Mouse (Mus musculus): ENCODE results near the gene Bub1b. TPM values are rescaled to one million over a fixed set of nuclear protein-coding genes. Genes with fewer than 3 reads are reported as not detected.

The Bub1b gene
- polyA plus RNA-seq, 1 experiment from 2014 or later: 92.1 TPM

DNA sequence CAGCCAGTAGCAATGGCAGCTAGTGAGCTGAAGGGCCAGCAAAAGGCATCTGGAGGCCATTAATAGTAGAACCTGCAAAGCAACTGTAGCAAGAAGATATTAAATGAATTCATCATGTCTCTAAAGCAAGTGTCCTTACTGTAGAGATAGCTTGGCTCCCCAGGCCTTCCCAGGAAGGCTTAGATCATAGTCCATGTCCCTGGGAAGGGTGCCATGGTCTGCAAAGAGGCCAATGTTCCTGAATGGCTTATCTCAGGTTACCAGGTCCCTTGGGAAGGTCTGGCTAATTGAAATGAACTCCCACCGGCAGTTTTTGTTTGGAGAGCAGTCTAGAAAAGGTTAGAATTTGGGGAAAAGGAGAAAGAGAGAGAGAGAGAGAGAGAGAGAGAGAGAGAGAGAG lies 73.7 kb downstream of the Bub1b start:
- H3K4me2 ChIP-seq (replicated peaks): no peak overlapping the region
- H3K27me3 ChIP-seq: peaks cover 58% of the 10 kb centered on the region
- no peak overlapping the region for H3K27ac ChIP-seq (replicated peaks)

DNA sequence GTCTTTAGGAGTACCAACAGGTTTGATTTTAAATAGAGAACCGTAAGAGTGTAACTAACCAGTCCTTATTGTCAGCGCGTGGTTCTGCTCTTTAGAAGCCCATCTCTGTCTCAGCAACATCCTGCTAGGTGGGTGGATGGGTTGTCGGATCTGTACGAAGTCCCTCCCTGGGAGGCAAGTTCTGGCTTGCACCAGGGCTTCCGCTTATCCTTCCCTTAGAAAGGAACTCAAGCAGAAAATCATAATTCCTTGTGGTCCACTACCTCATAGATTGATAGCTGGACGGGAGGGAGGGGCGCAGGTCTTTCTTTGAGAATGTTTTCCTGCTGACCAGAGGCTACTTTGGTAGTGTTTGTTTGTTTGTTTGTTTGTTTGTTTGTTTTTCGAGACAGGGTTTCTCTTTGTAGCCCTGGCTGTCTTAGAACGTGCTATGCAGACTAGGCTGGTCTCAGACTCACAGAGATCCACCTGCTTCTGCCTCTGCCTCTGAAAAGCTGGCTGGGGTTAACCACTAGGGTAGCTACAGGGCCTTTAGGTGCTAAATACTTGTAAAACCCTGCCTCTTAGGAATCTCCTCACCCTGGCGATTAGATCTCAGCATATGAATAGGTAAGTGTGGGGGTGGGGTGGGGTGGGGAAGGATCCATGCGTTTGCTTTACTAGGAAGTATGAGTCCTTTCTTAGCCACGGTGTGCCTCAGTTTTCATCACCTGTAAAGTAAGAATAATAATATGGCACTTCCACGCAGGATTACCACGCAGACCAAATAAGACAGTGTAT lies 75.9 kb downstream of the Bub1b start:
- 27% methylated on average over 15 of the region's 15 CpGs for WGBS
- H3K9ac ChIP-seq (replicated peaks): no peak overlapping the region
- peaks cover 76% of the 10 kb centered on the region for H3K27me3 ChIP-seq
- peaks cover 21% of the 10 kb centered on the region for H3K4me1 ChIP-seq
- no peaks in the 10 kb centered on the region for H3K36me3 ChIP-seq
- no peak overlapping the region for H3K27ac ChIP-seq (replicated peaks)
- no peaks in the 10 kb centered on the region for H3K9me3 ChIP-seq
- ATAC-seq (ENCODE audit: low FRiP score, low read depth): no peak
- no peak overlapping the region for H3K4me3 ChIP-seq
- no peak overlapping the region for H3K4me2 ChIP-seq (replicated peaks)

More for the DNA sequence above, 73.7 kb downstream of the Bub1b start:
- no peaks in the 10 kb centered on the region for H3K9me3 ChIP-seq
- no peak for ATAC-seq (ENCODE audit: low FRiP score, low read depth)
- H3K9ac ChIP-seq (replicated peaks): no peak overlapping the region
- no peak overlapping the region for H3K4me3 ChIP-seq
- WGBS: 77% methylated on average over 1 of the region's 1 CpGs
- no peaks in the 10 kb centered on the region for H3K36me3 ChIP-seq
- peaks cover 10% of the 10 kb centered on the region for H3K4me1 ChIP-seq

DNA sequence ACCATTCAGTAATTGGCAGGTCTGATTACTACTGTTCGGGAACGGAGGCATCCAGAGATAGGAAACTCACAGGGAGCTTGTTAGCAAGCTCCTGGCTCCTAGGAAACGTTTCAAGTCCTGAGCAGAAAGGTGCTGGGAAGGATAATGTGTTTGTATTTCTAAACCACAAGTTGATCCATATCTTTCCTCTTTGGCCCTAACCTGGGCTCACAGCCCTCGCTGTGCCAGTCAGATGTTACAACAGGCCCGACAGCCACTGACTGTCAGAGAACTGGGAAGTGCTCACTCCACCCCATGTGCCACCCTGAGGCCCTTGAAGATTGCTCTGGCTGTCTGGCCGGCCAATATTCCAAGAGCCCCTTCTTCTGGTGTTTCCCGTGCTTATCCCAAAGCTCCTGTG lies 76.5 kb downstream of the Bub1b start:
- peaks cover 82% of the 10 kb centered on the region for H3K27me3 ChIP-seq

DNA sequence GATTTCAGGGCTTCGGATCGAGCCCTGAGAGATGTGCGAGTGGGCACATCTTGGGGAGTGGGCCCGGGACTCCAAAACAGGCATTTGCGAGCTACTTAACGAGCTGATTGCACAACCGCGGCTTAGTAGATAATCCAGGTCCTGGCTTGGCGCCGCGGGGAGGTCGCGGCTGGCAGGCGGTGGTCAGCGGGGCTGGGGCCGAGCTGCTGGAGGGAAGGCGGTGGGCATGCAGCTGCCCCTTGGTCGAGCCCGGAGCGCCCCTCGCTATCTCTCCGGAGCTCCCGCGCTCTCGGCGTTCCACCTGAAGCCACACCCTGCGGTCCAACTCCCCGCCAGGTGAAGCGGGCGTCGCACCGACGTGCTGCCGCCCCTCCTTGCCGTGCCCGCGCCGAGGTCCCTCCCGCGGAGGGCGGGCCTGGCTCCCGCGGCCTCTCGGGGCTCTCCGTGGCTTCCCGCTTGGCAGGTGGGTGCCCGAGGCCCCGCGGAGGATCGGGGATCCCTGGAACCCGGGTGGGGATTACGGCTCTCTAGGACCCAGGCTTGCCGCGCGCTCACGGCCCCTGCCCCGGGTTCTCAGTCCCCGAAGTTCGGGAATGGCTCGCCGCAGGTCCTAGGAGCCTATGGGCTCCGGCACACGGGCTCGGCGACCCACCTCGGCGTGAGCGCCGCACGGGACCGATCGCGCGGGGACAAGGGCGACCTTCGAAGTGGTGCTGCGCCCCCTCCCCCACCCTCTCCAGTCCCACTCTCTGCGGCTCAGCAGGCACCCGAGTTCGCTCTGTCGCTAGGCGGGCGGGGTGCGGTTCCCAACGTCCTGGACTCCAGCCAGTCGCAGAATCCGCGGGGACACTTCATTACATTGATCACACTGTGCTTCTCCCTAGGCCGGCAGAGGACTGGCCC lies 79.1 kb downstream of the Bub1b start:
- no peak overlapping the region for H3K27ac ChIP-seq (replicated peaks)
- H3K27me3 ChIP-seq: peaks cover 88% of the 10 kb centered on the region
- no peaks in the 10 kb centered on the region for H3K9me3 ChIP-seq
- peak overlapping the region; percentile 43 for H3K9ac ChIP-seq (replicated peaks)
- under 1% methylated on average over 83 of the region's 89 CpGs for WGBS
- ATAC-seq (ENCODE audit: low FRiP score, low read depth): peak; percentile 52
- peak overlapping the region; percentile 56 for H3K4me3 ChIP-seq
- no peaks in the 10 kb centered on the region for H3K36me3 ChIP-seq
- peak overlapping the region; percentile 93 for H3K4me2 ChIP-seq (replicated peaks)
- H3K4me1 ChIP-seq: peaks cover 21% of the 10 kb centered on the region

More for the DNA sequence above, 76.5 kb downstream of the Bub1b start:
- Histone ChIP-seq H3K27ac (replicated peaks) (no peak overlapping the region), H3K36me3 (no peaks in the 10 kb centered on the region), H3K4me3 (no peak overlapping the region), H3K4me1 (peaks cover 21% of the 10 kb centered on the region), H3K4me2 (replicated peaks) (no peak overlapping the region), H3K9me3 (no peaks in the 10 kb centered on the region), H3K9ac (replicated peaks) (no peak overlapping the region)
- no peak for ATAC-seq (ENCODE audit: low FRiP score, low read depth)
- 22% methylated on average over 7 of the region's 7 CpGs for WGBS

DNA sequence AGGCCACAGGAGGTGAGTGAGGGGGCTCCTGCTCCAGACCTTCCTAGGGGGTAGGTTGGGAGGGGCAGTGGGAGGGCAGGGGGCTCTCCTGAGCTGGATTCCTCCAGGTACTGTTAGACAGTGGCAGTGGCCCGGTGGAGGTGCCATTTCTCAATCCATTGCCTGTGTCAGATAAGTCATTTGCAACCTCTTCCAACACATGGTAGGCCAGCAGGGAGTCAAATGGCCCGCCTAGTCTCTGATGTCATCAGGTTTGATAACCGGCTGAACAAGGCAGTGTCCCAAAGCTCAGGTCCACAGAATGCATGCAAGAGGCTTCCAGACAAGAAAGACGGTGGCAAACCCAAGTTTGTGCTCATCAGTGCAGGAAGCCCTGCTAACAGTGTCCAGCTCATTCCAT lies 79.8 kb downstream of the Bub1b start:
- Histone ChIP-seq H3K27me3 (peaks cover 80% of the 10 kb centered on the region), H3K9ac (replicated peaks) (peak overlapping the region; percentile 43; the same call in 1 of the 2 replicates), H3K36me3 (no peaks in the 10 kb centered on the region), H3K9me3 (no peaks in the 10 kb centered on the region), H3K27ac (replicated peaks) (no peak overlapping the region), H3K4me3 (peak overlapping the region; percentile 56), H3K4me2 (replicated peaks) (peak overlapping the region; percentile 93), H3K4me1 (peaks cover 21% of the 10 kb centered on the region)
- no peak for ATAC-seq (ENCODE audit: low FRiP score, low read depth)
- 17% methylated on average over 4 of the region's 4 CpGs for WGBS

DNA sequence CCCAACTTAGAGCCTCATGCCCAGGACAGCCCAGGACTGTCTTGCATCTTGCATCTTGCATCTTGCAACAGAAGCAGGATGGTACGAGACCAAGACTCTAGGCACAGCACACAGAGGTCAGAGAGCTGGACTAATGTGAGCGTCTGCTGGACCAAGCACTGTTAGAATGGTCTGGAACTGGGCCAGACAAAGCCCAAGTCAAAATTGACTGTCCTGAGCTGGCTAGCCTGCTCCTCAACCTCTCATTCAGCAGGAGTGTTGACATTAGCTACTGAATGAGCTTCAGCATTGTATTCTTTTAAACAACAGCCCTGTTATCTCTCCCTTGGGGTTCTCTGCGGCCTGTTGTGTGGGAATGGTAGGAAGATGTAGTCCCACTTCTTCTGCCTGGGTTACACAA lies 81.6 kb downstream of the Bub1b start:
- Histone ChIP-seq H3K9ac (replicated peaks) (no peak overlapping the region), H3K9me3 (no peaks in the 10 kb centered on the region), H3K4me1 (peaks cover 16% of the 10 kb centered on the region), H3K4me2 (replicated peaks) (no peak overlapping the region), H3K27ac (replicated peaks) (no peak overlapping the region), H3K27me3 (peaks cover 63% of the 10 kb centered on the region), H3K36me3 (no peaks in the 10 kb centered on the region), H3K4me3 (no peak overlapping the region)
- 81% methylated on average over 3 of the region's 3 CpGs for WGBS
- no peak for ATAC-seq (ENCODE audit: low FRiP score, low read depth)

DNA sequence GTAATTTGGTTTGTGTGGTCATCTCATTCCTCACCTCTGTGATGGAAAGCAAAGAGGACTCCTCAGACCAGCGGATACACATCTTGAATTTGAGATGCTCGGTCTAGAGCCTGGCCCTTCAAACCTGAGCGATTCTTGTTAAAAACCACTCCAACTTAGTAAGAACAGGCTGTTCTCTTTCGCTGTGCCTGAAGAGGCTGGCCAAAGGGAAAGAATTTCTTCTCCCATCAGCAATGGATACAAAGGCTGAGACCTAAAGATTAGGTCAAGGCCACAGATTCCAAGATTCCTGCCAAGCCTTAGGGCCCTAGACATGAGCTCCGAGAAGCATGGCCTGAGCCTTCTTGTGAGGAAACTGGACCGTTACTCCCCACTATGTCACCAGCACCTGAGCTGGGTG lies 82.9 kb downstream of the Bub1b start:
- no peak for ATAC-seq (ENCODE audit: low FRiP score, low read depth)
- no peak overlapping the region for H3K27ac ChIP-seq (replicated peaks)
- peaks cover 16% of the 10 kb centered on the region for H3K4me1 ChIP-seq
- H3K4me2 ChIP-seq (replicated peaks): no peak overlapping the region
- H3K4me3 ChIP-seq: no peak overlapping the region
- no peak overlapping the region for H3K9ac ChIP-seq (replicated peaks)
- 88% methylated on average over 6 of the region's 6 CpGs for WGBS
- H3K27me3 ChIP-seq: peaks cover 51% of the 10 kb centered on the region
- H3K36me3 ChIP-seq: no peaks in the 10 kb centered on the region
- no peaks in the 10 kb centered on the region for H3K9me3 ChIP-seq

DNA sequence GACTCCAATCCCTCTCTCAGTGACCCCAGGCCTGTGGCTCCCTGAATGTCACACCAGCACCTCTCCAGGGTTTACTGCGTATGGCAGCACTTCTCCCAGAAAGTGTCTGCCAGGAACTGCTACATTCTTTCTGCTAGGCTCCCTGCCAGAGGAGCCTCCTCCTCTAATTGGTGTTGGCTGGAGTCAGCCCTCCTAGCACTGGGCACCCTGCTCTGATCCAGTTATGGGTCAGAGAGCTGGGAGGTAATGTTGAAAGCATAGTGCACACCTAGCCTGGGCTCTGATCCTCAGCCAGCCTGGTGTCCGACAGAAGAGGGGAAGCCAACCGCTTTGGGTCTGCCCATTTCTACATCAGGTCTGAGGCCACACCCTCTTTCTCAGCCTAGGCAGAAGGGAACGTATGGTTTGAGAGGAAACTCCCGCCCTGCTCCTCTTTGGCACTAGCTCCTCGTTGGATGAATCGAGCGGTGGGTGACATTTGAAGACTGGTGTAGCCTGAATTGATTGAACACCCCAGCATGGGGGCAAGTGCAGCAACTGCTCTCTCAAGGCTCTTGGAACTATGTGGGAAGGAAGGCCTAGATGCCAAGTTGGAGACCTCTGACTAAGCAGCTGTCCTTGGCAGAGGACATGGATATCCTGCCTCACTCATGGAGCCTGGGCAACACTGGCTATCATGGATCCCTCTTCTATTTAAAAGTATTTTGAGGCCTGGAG lies 84.7 kb downstream of the Bub1b start:
- H3K4me2 ChIP-seq (replicated peaks): no peak overlapping the region
- no peaks in the 10 kb centered on the region for H3K9me3 ChIP-seq
- no peak overlapping the region for H3K27ac ChIP-seq (replicated peaks)
- ATAC-seq (ENCODE audit: low FRiP score, low read depth): no peak
- peaks cover 37% of the 10 kb centered on the region for H3K27me3 ChIP-seq
- H3K9ac ChIP-seq (replicated peaks): no peak overlapping the region
- H3K4me3 ChIP-seq: no peak overlapping the region
- no peaks in the 10 kb centered on the region for H3K36me3 ChIP-seq
- H3K4me1 ChIP-seq: peaks cover 2% of the 10 kb centered on the region; the same call in 1 of the 2 replicates
- WGBS: 55% methylated on average over 8 of the region's 8 CpGs

DNA sequence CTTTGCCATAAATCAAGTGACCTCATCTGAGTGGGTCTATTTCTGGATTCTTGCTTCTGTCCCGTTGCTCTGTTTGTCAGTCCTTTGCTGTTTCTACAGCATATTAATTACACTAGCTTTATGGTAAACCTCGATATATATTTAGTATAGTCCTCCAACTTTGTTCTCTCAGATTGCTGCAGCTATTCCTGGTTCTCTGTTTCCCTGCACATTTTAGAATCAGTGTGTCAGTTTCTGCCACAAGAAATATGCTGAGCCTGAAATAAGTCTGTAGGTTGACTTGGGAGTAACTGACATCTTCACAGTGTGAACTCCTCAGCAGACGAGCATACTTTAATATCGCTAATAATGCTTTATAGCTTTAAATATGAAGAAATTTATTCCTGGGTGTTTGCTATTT lies 87.1 kb downstream of the Bub1b start:
- Histone ChIP-seq H3K9me3 (no peaks in the 10 kb centered on the region), H3K4me2 (replicated peaks) (no peak overlapping the region), H3K27ac (replicated peaks) (no peak overlapping the region), H3K4me3 (no peak overlapping the region), H3K36me3 (no peaks in the 10 kb centered on the region), H3K4me1 (no peaks in the 10 kb centered on the region), H3K9ac (replicated peaks) (no peak overlapping the region), H3K27me3 (peaks cover 13% of the 10 kb centered on the region; the same call in 1 of the 2 replicates)
- 92% methylated on average over 4 of the region's 4 CpGs for WGBS
- ATAC-seq (ENCODE audit: low FRiP score, low read depth): no peak

DNA sequence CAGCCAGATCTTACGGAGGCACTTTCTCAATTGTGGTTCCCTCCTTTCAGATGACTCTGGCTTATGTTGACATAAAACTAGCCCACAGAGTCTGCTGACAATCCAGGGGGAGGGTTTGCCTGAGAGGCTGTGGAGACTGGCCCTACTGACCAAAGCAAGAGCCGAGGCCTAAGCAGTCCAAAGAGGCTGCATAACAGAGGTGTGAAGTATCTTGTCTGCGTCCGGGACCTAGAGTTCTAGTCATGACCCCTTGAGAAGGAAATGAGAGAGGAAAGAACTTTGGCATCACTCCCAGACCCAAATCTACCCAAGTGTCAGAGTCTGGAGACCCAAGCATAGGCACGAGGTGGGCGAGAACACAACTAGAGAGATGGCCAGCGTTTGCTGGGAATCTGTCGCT lies 88.7 kb downstream of the Bub1b start:
- 80% methylated on average over 8 of the region's 8 CpGs for WGBS

DNA sequence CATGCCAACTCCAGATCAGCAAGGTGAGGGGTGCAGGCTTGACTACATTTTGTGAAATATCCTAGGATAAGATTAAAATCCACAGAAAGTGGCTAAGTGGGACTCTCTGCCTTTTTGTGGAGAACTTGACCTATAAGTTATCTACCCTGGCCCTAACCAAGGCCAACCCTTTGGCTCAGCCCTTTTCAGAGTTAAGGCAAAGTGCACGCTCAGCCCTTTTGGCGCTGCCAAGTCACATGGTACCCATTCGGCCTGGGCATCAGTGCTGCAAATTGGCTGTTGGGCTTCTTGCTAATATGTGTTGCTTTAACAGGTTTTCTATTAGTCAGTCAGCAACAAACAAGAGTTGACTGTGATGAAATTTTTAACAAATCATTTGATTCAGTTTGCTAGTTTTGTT lies 89.8 kb downstream of the Bub1b start:
- H3K36me3 ChIP-seq: no peaks in the 10 kb centered on the region
- WGBS: 93% methylated on average over 3 of the region's 3 CpGs
- no peaks in the 10 kb centered on the region for H3K9me3 ChIP-seq
- no peak overlapping the region for H3K27ac ChIP-seq (replicated peaks)
- no peaks in the 10 kb centered on the region for H3K4me1 ChIP-seq
- no peak overlapping the region for H3K9ac ChIP-seq (replicated peaks)
- ATAC-seq (ENCODE audit: low FRiP score, low read depth): no peak
- no peak overlapping the region for H3K4me3 ChIP-seq
- no peak overlapping the region for H3K4me2 ChIP-seq (replicated peaks)
- 0 out of 2 replicates have a peak, but pooled peaks cover 11% of the 10 kb centered on the region for H3K27me3 ChIP-seq

More for the DNA sequence above, 88.7 kb downstream of the Bub1b start:
- Histone ChIP-seq H3K27ac (replicated peaks) (no peak overlapping the region), H3K9ac (replicated peaks) (no peak overlapping the region), H3K4me3 (no peak overlapping the region), H3K36me3 (no peaks in the 10 kb centered on the region), H3K4me2 (replicated peaks) (no peak overlapping the region), H3K9me3 (no peaks in the 10 kb centered on the region), H3K4me1 (no peaks in the 10 kb centered on the region), H3K27me3 (0 out of 2 replicates have a peak, but pooled peaks cover 4% of the 10 kb centered on the region)
- ATAC-seq (ENCODE audit: low FRiP score, low read depth): no peak
